Mouse (Mus musculus) bone marrow macrophage, adult 2 months (primary cell): ENCODE results near the gene Dnal4. TPM values are rescaled to one million over a fixed set of nuclear protein-coding genes. Genes with fewer than 3 reads are reported as not detected.

Source experiments
- H3K27ac ChIP-seq: 2 replicates; pipeline ENCODE4 v1.5.1; 2012; ENCODE audit warnings: low read depth, low read length; ENCODE audit not compliant: insufficient read depth
- H3K4me1 ChIP-seq: 2 replicates; pipeline ENCODE4 v1.6.1; 2012; ENCODE audit warnings: low read length; ENCODE audit not compliant: control insufficient read depth, insufficient read depth
- H3K4me3 ChIP-seq: 2 replicates; pipeline ENCODE4 v1.5.1; 2012; ENCODE audit warnings: mild to moderate bottlenecking, low read length, moderate library complexity; ENCODE audit not compliant: insufficient read depth
- CTCF ChIP-seq: IDR thresholded peaks from 2 replicates; pipeline ENCODE4 v1.5.1; 2012; ENCODE audit warnings: low read depth, mild to moderate bottlenecking, low read length, moderate library complexity
- POLR2A ChIP-seq: IDR thresholded peaks from 2 replicates; pipeline ENCODE4 v1.6.1; 2012; ENCODE audit warnings: mild to moderate bottlenecking, low read depth, low read length, borderline replicate concordance
- polyA plus RNA-seq: library from polyadenylated mRNA; stranded (reverse); fragments of >200 nt; gene quantifications from 2 replicates; pipeline ENCODE4 v1.2.4, GENCODE M21; 2012; ENCODE audit not compliant: missing spikeins, insufficient read depth, insufficient read length

The Dnal4 gene
- polyA plus RNA-seq, 1 experiment: 23.9 TPM

GRCm38 (mm10) chr15:79720267-79720666, 57.4 kb downstream of the Dnal4 start:
- peaks cover 9% of the 10 kb centered on the region for H3K4me1 ChIP-seq
- no peak overlapping the region for H3K4me3 ChIP-seq
- peak overlapping the region; percentile 48 for H3K27ac ChIP-seq
- TF ChIP-seq CTCF (no peak), POLR2A (no peak)

DNA sequence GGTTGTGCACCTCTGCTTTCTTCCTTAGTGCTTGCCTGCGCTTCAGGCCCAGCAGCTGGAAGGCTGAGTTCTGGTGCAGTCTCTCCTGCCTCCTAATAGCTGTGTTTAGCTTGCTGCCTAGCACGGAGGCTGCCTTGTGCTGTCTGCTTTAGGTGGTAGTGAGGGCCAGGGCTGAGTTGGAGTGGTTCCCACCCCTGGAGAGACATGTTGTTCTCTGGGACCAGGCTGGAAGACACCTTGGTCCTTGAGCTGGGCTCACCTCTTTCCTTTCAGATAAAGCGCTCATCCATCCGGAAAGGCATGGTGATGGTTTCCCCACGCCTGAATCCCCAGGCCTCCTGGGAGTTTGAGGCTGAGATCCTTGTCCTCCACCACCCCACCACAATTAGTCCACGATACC, 60.9 kb downstream of the Dnal4 start:
- Histone ChIP-seq H3K4me1 (peaks cover 9% of the 10 kb centered on the region), H3K4me3 (no peak overlapping the region), H3K27ac (no peak overlapping the region)
- TF ChIP-seq CTCF: no peak
- no peak for TF ChIP-seq POLR2A

DNA sequence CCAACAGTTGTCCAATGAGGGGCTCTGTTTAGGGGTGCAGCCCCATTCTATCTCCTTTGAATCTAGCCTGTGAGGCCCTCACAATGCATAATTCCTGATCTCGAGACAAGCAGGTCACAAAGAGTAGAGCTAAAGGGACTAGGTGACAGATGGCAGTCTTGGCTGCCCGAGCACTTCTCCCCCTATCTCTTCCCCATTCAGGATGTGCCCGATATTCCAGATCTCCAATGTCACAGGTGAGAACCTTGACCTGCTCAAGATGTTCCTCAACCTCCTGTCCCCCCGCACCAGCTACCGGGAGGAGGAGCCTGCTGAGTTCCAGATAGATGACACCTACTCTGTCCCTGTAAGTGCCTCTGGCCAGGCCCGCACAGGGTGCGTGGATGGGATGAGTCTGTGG, 62.0 kb downstream of the Dnal4 start:
- H3K27ac ChIP-seq: no peak overlapping the region
- H3K4me1 ChIP-seq: peaks cover 5% of the 10 kb centered on the region
- H3K4me3 ChIP-seq: no peak overlapping the region
- TF ChIP-seq CTCF: no peak
- no peak for TF ChIP-seq POLR2A

Other genes starting within 250 kb of the Dnal4 start
- 212 and 228 TPM in 2 replicates for gene Ddx17, start 231.1 kb downstream of the Dnal4 start, polyA plus RNA-seq
- 0.86 TPM in 1 of 2 replicates, not detected in the other for gene Dmc1, start 172.7 kb downstream of the Dnal4 start, polyA plus RNA-seq
- 2.2 and 2.6 TPM in 2 replicates for gene Fam227a, start 118.9 kb downstream of the Dnal4 start, polyA plus RNA-seq
- gene Cby1, start 118.7 kb downstream of the Dnal4 start, polyA plus RNA-seq: 12.5 and 14.7 TPM in 2 replicates
- gene Tomm22, start 107.0 kb downstream of the Dnal4 start, polyA plus RNA-seq: 129 and 135 TPM in 2 replicates
- 20.2 and 21.0 TPM in 2 replicates for gene Josd1, start 89.9 kb downstream of the Dnal4 start, polyA plus RNA-seq
- 27.1 and 32.7 TPM in 2 replicates for gene Gtpbp1, start 87.0 kb downstream of the Dnal4 start, polyA plus RNA-seq
- gene Sun2, start 35.3 kb downstream of the Dnal4 start, polyA plus RNA-seq: 57.1 and 63.2 TPM in 2 replicates
- 3.1 and 4.5 TPM in 2 replicates for gene Nptxr, start 26.9 kb upstream of the Dnal4 start, polyA plus RNA-seq
- gene Npcd, start 56.4 kb upstream of the Dnal4 start, polyA plus RNA-seq: not detected in 2 replicates
- 7.4 and 7.9 TPM in 2 replicates for gene Cbx6, start 56.8 kb upstream of the Dnal4 start, polyA plus RNA-seq
- 179 and 198 TPM in 2 replicates for gene Apobec3, start 113.8 kb upstream of the Dnal4 start, polyA plus RNA-seq
- gene Cbx7, start 193.3 kb upstream of the Dnal4 start, polyA plus RNA-seq: 18.5 and 32.9 TPM in 2 replicates
- 47.3 and 52.2 TPM in 2 replicates for gene Pdgfb, start 237.1 kb upstream of the Dnal4 start, polyA plus RNA-seq